Mouse (Mus musculus): Measurements from ENCODE around the gene Adgra1.
A peak's percentile ranks its signal among the peaks of the same experiment; 100 is the strongest.

The Adgra1 gene

DNA sequence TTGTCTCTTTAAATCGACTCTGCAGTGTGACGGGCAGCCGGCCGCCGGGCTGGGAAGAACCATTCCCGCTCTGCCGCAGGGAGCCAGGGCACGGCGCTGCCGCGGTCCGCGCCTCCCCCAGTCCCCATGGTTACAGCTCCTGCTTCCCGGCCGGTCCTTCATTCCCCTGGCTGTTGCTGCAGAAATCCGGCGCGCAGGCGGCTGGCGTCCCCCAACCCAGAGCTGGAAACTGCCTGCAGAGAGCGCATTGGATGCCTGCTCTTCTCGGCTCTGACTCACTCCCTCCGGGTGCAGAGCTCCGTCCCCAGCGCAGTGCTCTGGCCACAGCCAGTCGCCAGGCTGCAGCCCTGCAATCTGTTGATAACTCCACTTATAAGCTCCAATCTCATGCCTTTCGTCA lies at the start of gene Adgra1:
Gene Adgra1 (plus strand): TSS at position 139 of the 400 bp plus-strand sequence.
- peak; percentile 79 for DNase-seq

DNA sequence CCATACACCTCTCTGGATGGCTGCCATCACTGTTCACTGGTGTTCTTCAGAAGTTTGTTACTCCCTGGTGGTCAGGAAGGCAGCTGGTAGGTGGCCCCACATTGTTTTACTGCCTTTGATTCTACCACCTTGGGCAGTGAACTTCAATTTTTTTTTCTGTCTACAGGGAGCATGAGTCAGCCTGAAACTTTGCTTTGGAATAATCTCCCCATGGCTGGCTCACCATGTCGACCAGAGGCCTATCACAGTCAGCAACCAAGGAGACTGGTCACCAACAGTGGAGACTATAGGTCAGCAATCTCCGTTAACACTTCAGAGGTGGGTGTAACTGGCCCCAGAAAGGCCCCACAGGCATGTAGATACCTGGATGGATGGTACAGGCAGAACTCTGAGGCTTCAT lies 46.6 kb upstream of the Adgra1 start:
- no peak for DNase-seq

DNA sequence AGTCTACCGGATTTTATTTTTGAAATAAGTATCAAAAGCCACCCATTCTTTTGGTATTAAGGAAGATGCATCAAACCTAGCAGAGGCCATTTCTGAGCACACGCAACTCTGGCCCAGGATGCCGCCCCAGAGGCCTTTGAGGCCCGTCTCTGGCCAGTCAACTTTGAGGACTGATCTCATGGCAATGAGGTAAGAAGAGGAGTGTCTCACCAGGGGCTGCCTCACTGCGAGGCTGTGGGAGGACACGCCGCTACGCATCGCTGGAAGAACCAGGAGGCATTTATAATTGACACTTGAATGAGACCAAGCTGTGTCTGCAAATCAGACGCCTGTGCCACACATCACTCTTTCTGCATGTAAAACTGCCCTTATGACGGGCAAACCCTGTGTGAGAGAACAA lies 45.0 kb upstream of the Adgra1 start:
- DNase-seq, result no peak

DNA sequence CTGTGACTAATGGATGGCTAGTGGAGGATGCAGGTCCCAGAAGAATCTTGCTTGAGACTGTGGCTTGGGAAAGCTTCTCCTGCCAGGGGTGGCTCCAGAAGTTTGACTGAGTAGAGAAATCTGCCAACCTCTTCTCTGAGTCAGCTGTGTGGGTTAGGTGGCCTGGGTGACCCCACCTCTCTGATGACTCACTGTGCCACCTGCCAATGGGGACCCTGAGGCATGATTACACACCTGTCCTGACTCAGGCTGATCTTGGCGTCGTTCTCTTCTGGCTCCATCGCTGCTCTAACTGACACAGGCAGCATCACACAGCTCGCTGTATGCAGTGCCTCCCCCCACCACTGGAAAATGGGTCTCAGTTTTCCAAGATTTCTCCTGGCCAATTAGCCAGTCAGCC lies 44.3 kb upstream of the Adgra1 start:
- no peak for DNase-seq

DNA sequence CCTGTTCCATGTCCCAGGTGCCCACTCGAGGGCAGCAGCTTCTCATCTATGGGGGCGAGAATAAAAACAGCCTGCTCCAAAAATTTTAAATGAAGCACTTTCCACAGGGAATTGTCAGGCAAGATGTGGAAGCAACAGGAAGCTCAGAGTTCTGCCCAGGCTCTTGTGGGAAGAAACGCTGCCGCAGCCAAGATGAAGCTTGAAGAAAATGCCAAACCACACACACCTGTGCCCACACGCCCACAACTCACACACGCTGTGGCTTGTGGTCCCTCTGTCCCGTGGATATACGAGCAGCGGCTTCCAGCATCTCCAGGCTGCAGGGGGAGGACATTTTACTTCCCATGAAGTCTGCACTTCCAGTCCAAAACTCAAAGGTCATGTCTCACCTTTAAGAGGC lies 42.4 kb upstream of the Adgra1 start:
- no peak for DNase-seq

DNA sequence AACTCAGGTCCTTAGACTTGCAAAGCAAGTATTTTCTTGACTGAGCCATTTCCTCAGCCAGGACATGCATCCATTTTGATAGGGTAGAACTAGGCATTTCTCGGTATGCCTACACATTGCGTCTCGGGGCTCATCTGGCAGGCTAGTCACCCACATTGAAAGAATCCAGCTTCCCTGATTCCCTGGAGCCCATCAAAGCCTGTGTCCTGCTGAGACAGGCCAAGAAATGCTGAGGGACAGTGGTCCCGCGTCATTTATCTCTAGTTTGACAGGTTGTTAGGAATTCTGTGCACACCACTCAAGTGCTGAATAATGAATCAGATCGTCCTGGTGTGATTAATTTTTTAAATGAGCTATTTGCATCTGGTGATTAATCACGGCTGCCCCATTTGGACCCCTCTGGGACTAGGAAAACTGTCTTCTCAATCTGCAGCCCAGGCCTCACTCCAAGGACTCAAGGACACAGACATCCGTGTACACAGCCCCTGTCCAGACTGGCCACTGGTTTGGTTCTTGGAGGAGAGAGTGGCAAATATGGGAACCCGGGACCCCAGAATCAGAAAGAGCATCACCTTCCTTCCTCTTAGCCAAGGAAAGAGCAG lies 38.9 kb upstream of the Adgra1 start:
- no peak for DNase-seq

DNA sequence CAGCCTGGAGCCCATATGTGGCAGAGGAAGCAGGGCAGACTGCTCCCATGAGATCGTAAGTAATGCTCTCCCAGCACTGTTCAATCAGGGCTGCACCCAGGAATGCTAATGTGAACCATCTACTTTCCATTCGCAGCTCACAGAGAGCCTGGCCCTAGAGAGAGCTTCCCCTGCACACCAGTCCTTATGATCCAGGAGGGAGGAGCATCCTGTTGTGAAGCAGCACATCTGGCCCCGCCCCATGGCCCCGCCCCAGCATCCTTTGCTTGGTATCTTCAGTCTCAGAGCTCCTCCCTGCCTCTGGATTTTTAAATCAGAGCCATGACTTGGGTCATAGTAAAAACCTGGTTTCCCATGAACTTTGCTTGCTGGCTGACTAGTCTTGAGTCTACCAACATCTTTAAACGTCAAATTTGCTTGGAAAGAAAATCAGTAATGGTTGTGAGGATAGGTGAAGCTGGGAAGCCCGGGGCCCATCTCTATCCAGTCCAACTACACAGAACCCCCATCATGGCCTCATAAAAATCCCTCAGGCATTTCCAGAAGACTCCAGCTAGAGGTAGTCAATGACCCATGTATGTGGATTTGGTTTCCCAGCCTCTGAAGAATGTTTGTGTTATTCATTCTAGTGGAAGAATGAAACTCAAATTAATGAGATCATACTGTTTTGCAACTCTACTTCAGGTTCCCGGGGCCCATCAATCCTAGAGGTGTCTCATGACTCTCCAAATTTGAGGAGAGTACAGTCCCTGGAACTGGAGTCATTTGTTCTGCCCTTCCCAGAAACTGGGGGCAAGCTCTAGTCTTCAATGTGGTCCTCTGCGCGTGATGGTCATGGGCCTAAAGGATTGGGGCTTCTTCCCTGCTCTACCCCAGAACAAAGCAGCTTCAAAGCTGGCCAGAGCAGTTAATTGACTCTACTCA lies 36.5 kb upstream of the Adgra1 start:
- no peak for DNase-seq

DNA sequence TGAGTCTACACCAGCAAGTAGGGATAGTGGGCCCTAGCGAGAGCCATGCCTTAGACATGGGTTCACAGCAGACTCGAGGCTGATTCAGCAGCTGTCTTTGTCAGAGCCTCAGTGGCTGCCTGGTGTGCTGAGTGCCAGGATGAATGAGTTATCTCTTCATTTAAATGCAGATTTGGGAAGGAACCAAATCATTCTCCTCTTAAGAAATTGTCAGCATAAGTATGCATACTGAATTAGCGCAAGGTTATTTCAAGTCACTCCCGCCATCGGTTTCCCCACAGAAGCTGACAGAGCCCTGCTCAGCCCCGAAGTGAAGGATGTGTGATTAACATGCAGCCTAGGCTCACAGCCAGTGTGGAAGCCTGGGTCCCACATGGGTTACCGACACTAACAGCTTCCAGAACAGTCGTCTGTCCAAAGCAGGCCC lies 27.8 kb upstream of the Adgra1 start:
- DNase-seq, result no peak

DNA sequence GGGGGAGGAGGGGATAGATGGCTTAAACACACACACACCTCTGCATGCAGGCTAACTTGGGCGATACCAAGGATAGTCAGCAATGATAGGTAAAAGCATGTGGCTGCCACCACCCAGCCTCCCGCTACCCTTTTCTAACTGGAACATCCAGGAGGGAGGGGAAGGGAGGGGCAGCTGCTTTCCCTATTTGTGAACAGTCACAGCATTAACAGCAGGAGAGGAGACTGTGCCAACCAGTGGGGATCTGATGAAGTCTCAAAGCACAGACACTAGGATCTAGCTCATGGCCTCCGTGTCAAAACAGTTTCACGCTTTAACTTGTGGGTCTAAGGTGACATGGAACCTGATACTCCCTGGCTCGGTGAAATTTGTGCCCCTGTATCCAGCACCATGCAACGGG lies 23.9 kb upstream of the Adgra1 start:
- no peak for DNase-seq

DNA sequence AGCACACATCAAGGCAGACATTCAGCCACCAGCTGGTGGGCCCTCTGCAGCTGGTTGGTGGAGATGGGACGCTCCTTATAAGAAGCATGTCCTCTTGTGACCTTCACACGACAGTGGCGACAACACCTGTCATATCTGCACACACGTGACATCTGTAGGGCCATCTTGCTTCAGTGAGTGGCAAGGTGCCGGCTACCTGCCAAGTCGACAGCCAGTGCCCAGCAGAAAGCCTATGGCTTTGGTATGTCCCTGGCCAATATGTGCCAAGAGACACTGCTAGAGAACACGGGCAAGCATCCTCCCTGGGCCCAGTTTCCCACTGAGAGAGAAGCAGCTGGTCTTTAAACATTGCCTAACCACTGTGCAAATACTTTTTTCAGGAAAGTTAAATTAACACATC lies 22.3 kb upstream of the Adgra1 start:
- no peak for DNase-seq

DNA sequence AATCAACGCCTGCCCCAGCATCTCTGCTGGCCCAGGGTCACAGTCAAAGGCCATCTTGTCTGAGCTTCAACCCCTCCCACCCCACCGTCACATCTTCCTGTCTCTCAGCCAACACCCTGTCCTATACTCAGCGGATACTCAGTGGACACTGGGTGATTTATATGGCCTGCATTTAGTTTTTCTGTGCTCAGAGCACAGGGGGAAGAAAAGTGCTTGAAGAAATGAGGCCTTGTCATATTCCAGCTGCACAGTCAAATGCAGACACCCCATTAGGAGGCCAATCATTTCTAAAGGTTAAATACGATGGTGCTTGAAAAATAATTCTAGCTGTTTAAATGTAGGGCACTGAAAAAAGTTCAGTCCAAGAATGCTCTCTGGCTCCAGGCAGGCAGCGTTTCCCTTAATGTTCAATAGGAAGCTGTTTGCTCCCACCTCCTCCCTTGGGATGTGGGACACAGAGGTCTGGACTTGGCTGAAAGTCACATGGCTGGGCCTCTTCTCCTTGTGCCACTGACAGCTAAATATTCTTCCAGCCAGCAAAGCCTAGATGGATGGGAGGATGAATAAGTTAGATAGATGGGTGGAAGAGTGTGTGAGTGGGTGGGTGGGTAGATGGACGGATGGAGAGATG lies 20.3 kb upstream of the Adgra1 start:
- no peak for DNase-seq

DNA sequence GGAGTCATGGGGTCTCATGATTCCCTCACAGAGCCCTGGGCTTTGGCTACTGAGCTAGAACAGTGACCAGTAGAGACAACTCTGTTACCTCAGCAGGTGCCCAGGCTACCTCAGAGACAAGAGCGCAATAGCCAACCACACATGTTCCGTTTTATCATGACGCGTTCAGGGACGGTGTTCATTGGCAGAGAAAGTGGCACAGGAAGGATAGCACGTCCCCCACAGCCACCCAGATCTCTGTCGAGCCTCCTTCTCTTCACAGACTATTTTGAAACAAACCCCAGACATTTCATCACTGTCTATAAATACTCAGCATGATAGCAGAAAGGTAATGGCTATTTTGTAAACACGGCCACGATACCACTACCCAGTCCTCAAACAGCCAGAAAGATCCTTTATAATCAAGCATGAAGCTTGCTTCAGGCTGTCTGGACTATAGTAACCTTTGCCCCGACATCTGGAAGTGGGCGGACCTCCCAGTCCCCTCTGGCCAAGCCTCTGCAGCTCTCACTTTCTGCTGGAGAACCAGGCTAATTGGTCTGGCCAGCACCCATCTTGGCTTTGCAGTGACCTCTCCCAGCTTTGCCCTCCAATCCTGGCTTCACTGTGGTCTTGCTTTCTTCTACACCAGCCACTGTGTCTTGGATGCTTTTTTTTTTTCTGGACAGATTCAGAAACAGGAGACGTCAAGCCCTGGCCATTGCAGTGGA lies 11.5 kb upstream of the Adgra1 start:
- DNase-seq, result no peak

DNA sequence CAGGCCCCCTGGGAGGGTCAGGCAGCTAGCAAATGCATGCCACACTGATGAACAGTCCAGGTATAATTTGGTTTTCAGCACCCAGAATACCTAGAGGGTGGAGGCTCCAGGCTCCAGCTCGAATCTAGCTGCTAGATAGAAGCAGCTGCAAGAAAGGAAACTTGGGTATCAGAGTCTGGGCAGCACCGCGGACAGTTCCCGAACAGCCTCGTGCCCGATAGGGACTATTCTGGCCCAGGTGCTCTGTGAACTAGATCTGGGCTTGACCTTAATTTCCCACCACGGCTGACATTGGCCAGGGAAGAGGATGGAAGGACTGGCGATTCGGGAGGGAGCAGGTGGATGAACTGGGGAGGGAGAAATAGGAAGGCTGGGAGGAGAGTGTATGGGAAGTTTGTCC lies 6.3 kb upstream of the Adgra1 start:
- no peak for DNase-seq

DNA sequence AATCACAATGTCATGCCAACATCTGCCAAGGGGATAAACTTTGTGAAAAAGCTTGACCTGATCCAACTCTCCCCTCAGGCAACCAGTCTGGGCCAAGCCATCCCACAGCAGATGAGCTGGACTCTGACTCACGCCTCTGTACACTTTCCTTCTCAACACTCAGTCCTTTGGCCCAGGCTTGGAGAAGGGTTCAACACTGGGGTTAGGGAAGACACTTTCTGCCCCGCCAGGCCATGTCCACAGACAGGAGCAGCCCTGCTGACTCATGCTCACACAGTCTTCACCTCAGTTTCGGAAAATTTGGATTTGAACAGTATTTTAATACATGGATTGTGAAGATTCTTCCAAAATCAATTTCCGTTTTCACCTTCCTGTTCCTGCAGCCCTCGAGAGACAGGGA lies 442 bp upstream of the Adgra1 start:
- peak; percentile 19 for DNase-seq

DNA sequence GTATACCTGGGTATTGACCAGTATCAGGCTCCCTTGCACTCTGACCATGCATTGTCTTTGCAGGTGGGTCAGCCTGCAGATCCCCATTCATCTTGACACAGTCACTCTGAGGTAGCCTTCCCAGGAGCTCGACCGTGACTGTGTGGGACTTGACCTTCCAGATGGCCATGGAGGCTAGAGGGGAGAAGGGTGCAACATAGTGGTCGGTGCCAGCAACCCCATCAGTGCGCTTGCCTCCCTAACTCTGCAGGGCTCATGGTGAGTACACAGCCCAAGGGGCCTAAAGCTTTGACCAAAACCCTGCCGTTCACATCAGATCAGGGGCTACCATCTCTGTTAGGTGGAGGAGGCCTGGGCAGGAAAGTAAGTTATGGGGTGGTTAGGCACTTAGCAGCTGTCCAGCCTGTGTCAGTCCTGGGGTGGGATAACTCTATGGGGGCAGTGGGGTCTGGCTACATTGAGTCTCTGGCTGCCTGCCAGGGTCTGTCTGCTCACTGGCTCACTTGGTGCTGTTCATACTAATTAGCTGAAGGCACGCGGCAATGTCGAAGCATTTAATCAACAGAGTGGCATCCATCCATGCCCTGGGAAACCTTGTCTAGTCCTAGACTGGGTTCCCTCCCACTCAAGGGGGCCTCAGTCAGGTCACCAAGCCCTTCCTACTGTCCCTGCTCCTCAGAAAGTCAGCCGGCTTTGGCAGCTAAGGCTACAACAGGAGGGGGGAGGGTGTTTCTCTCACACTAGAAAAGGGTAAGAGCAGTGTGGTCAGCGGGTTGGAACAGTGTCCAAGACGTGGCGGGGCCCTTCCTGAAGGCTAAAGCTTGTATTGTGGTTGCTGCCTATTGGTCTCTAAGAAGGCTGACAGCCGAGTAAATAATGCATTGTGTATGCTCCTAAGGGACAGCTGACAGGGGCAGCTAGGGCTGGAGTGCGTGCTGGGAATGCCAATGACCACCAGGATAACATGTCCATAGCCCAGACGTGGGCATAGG lies 1.5 kb downstream of the Adgra1 start:
- DNase-seq, result peak; percentile 32

DNA sequence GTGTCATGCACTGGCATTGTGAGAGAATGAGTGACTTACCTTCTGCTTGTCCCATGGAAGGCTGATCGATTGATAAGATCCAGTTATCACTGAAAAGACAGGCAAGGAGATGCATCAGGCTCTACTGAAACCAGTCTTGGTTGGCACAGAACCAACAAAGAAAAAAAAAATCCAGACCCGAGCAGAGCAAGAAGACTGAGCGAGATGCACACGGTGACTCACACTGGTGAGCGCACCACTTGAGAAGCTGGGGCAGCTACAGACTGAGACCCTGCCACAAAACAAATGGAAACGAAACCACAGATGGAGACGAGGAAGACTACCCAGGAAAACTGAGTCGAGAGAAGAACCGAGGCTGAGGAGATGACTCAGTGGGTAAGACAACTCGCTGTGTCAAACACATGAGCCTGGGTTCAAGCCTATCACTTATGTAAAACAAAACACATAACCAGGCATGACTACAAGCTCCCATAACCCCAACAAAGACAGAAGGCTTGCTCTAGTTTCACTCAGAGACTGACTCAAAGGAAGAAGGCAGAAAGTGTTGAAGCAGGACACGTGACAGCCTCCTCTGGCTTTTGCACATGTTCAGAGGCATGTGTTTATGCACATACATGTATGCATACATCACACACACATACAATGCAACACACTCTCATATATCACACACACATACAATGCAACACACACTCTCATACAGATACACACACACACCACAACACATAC lies 6.6 kb downstream of the Adgra1 start:
- no peak for DNase-seq

DNA sequence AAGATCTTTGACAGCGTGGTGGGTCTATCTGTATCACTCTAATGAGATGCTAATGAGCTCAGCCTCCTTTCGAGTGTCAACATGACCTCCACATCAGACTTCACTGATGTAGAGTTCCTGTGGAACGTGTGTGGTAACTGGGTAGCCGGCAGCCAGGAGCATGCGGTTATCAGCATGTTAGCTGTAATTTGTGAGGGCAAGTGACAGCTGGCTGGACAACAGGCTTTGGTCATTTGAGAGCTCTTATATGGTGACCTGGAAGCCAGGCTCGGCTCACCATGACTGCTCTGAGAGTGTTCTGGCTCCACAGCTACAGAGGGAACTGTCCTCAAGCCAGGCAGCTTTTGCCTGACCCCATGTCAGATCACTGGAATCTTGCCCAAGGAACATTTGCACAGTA lies 8.4 kb downstream of the Adgra1 start:
- DNase-seq, result no peak

DNA sequence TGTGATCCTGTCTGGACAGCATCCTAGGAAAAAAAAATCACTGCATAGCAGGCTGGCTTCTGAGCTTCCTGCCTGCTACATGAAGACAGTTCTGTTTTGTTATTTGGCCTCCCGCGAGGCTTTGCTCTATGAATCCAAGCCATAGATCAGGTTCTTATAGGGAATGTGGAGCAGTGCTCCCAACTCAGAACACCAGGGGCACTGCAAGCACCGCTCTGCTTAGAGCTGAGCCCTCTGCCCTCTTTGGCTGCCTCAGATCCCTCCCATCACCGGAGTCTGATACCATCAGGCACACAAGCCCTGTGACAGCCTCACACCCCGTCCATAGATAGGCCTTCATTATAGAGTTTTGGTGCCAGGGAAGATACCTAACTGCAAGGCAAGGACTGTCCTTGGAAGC lies 9.2 kb downstream of the Adgra1 start:
- no peak for DNase-seq

DNA sequence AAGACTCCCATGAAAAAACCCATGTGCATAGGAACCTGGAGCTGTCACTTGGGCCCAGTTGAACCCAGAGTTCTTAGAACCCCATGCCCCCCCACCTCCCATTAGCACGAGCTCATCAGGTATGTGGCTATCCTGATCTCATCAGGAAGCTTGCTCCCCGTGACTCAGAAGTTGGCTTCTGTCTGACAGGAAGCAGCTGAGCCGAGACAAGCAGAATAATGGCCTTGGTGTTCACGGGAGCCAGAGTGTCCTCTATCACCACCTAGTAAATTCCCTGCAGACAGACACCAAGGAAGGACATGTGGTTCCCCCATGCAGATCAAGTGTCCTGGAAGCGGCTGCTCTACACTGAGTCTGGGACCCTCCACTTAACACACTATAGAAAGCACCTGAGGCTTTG lies 9.8 kb downstream of the Adgra1 start:
- DNase-seq, result no peak

DNA sequence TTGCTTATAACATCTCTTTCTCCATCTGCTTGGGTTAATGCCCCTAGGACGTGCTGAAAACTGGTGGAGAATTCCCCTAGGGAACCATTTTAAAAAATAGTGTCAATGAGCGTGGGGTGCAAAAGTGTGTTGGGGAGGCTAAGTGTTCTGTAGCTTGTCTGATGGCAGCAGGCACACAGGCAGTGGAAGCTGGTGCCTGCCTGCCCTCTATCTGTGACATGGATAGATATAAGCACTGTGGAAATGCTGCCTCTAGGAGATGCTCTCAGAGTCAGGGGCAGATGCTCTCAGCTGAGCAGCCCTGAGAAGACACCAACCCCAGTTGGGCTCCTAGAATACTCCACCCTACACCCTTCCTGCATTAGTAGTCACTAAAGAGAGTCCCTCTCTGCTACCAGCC lies 11.1 kb downstream of the Adgra1 start:
- no peak for DNase-seq

DNA sequence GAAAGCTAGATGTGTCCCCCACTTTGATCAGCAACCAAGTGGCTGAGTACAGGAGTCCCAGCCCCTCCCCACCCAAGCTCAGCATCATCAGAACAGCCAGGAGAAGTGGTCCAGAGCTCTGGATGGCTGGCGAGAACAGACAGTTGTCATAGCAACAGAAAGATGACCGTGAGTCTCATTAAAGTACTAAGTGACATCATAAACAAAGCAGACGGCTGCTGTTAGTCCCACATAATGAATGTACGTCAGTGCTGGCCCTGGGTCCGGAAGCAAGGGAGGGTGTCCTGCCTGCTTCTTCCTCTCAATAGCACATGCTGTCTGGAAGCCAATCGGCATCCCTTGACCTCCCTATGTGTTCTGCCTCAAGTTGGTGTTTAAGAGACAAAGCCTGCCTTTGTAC lies 16.2 kb downstream of the Adgra1 start:
- no peak for DNase-seq
